Mouse (Mus musculus): ENCODE results near the gene Kcng1. TPM values are rescaled to one million over a fixed set of nuclear protein-coding genes. Genes with fewer than 3 reads are reported as not detected.

Kcng1 gene
- total and polyA plus RNA-seq, 3 experiments, result not detected

GRCm38 (mm10) chr2:168289016-168289415 is 7.5 kb upstream of the Kcng1 start:
- no peak overlapping the region for H3K4me3 ChIP-seq (ENCODE audit: control insufficient read depth in 1 of 2, insufficient read depth in 1 of 2, low read depth in 2 of 2, low read length in 2 of 2)
- no peaks in the 10 kb centered on the region; a peak in 1 of 4 replicates for H3K27me3 ChIP-seq (ENCODE audit: control insufficient read depth in 1 of 2, insufficient read depth in 2 of 2, low read length in 2 of 2)
- H3K79me2 ChIP-seq (ENCODE audit: control insufficient read depth, insufficient read depth, low read length, poor library complexity), result no peaks in the 10 kb centered on the region
- DNase-seq (ENCODE audit: low read depth, low spot score), result no peak
- H3K36me3 ChIP-seq (ENCODE audit: control insufficient read depth in 1 of 2, insufficient read depth in 2 of 2, low read length in 2 of 2), result no peaks in the 10 kb centered on the region
- no peak overlapping the region for H3K9ac ChIP-seq (ENCODE audit: control insufficient read depth, low read depth, low read length, poor library complexity, severe bottlenecking)
- H3K9me3 ChIP-seq (replicated peaks; ENCODE audit: insufficient read depth, low read length), result no peaks in the 10 kb centered on the region
- H3K27ac ChIP-seq (ENCODE audit: control insufficient read depth, low read depth, low read length), result no peak overlapping the region
- TF ChIP-seq TCF12 (IDR thresholded peaks at IDR 0.05; ENCODE audit: low read depth, low read length) (no peak), MYC (IDR thresholded peaks at IDR 0.05; ENCODE audit: low read depth, low read length) (no peak), SMC3 (IDR thresholded peaks at IDR 0.05; ENCODE audit: low read depth, low read length) (no peak), KAT2A (conservative IDR thresholded peaks at IDR 0.05; ENCODE audit: low read depth, low read length) (no peak), NRF1 (IDR thresholded peaks at IDR 0.05; ENCODE audit: insufficient read depth, low read depth, low read length, poor library complexity, severe bottlenecking) (no peak), ZC3H11A (IDR thresholded peaks at IDR 0.05; ENCODE audit: low read depth, low read length) (no peak), NELFE (IDR thresholded peaks at IDR 0.05; ENCODE audit: low read depth, low read length) (no peak), JUND (IDR thresholded peaks at IDR 0.05; ENCODE audit: low read depth, low read length) (no peak), BHLHE40 (IDR thresholded peaks at IDR 0.05; ENCODE audit: borderline replicate concordance, low read depth, low read length) (no peak), MAFK (IDR thresholded peaks at IDR 0.05; ENCODE audit: borderline replicate concordance, low read depth, low read length) (no peak), ZKSCAN1 (IDR thresholded peaks at IDR 0.05; ENCODE audit: low read depth, low read length) (no peak), ZNF384 (IDR thresholded peaks at IDR 0.05; ENCODE audit: low read depth, low read length) (no peak), CHD2 (IDR thresholded peaks at IDR 0.05; ENCODE audit: low read length) (no peak)
- H3K4me1 ChIP-seq (ENCODE audit: control insufficient read depth in 1 of 2, insufficient read depth in 2 of 2, low read length in 2 of 2), result no peaks in the 10 kb centered on the region

- H3K9ac ChIP-seq (ENCODE audit: control insufficient read depth, low read depth, low read length, poor library complexity, severe bottlenecking), result no peak overlapping the region
- H3K79me2 ChIP-seq (ENCODE audit: control insufficient read depth, insufficient read depth, low read length, poor library complexity), result no peaks in the 10 kb centered on the region
- H3K4me1 ChIP-seq (ENCODE audit: control insufficient read depth in 1 of 2, insufficient read depth in 2 of 2, low read length in 2 of 2), result no peaks in the 10 kb centered on the region
- H3K36me3 ChIP-seq (ENCODE audit: control insufficient read depth in 1 of 2, insufficient read depth in 2 of 2, low read length in 2 of 2), result no peaks in the 10 kb centered on the region
- H3K9me3 ChIP-seq (replicated peaks; ENCODE audit: insufficient read depth, low read length), result no peaks in the 10 kb centered on the region
- no peak overlapping the region for H3K4me3 ChIP-seq (ENCODE audit: control insufficient read depth in 1 of 2, insufficient read depth in 1 of 2, low read depth in 2 of 2, low read length in 2 of 2)
- no peaks in the 10 kb centered on the region; a peak in 1 of 4 replicates for H3K27me3 ChIP-seq (ENCODE audit: control insufficient read depth in 1 of 2, insufficient read depth in 2 of 2, low read length in 2 of 2)
- H3K27ac ChIP-seq (ENCODE audit: control insufficient read depth, low read depth, low read length), result no peak overlapping the region
- no peak for DNase-seq (ENCODE audit: low read depth, low spot score)
- TF ChIP-seq SIN3A (IDR thresholded peaks at IDR 0.05; ENCODE audit: low read length) (no peak), CHD2 (IDR thresholded peaks at IDR 0.05; ENCODE audit: low read length) (no peak), MAX (IDR thresholded peaks at IDR 0.05; ENCODE audit: low read length) (no peak)
Observed at GRCm38 (mm10) chr2:168286987-168287386, 5.5 kb upstream of the Kcng1 start.

- Histone ChIP-seq H3K9me3 (replicated peaks; ENCODE audit: insufficient read depth, low read length) (no peaks in the 10 kb centered on the region), H3K9ac (ENCODE audit: control insufficient read depth, low read depth, low read length, poor library complexity, severe bottlenecking) (no peak overlapping the region), H3K4me3 (ENCODE audit: control insufficient read depth in 1 of 2, insufficient read depth in 1 of 2, low read depth in 2 of 2, low read length in 2 of 2) (no peak overlapping the region), H3K79me2 (ENCODE audit: control insufficient read depth, insufficient read depth, low read length, poor library complexity) (no peaks in the 10 kb centered on the region), H3K27ac (ENCODE audit: control insufficient read depth, low read depth, low read length) (no peak overlapping the region), H3K36me3 (ENCODE audit: control insufficient read depth in 1 of 2, insufficient read depth in 2 of 2, low read length in 2 of 2) (no peaks in the 10 kb centered on the region), H3K27me3 (ENCODE audit: control insufficient read depth in 1 of 2, insufficient read depth in 2 of 2, low read length in 2 of 2) (no peaks in the 10 kb centered on the region; a peak in 1 of 4 replicates), H3K4me1 (ENCODE audit: control insufficient read depth in 1 of 2, insufficient read depth in 2 of 2, low read length in 2 of 2) (no peaks in the 10 kb centered on the region)
- DNase-seq (ENCODE audit: low read depth, low spot score), result no peak
- TF ChIP-seq POLR2AphosphoS5 (IDR thresholded peaks at IDR 0.05; ENCODE audit: borderline replicate concordance, low read depth, low read length), result no peak
- no peak for TF ChIP-seq MXI1 (IDR thresholded peaks at IDR 0.05; ENCODE audit: low read depth, low read length)
- TF ChIP-seq MYB (IDR thresholded peaks at IDR 0.05; ENCODE audit: low read depth, low read length), result no peak
- TF ChIP-seq BHLHE40 (IDR thresholded peaks at IDR 0.05; ENCODE audit: borderline replicate concordance, low read depth, low read length), result no peak
- TF ChIP-seq TBP (IDR thresholded peaks at IDR 0.05; ENCODE audit: low read depth, low read length), result no peak
- TF ChIP-seq ZKSCAN1 (IDR thresholded peaks at IDR 0.05; ENCODE audit: low read depth, low read length), result no peak
- TF ChIP-seq NRF1 (IDR thresholded peaks at IDR 0.05; ENCODE audit: insufficient read depth, low read depth, low read length, poor library complexity, severe bottlenecking), result no peak
- TF ChIP-seq ELF1 (IDR thresholded peaks at IDR 0.05; ENCODE audit: low read depth, low read length), result no peak
- no peak for TF ChIP-seq USF2 (IDR thresholded peaks at IDR 0.05; ENCODE audit: borderline replicate concordance in 1 of 2, insufficient read depth in 1 of 2, low read depth in 1 of 2, low read length in 2 of 2)
- TF ChIP-seq ZC3H11A (IDR thresholded peaks at IDR 0.05; ENCODE audit: low read depth, low read length), result no peak
- no peak for TF ChIP-seq GABPA (IDR thresholded peaks at IDR 0.05; ENCODE audit: low read depth, low read length)
- no peak for TF ChIP-seq E2F4 (IDR thresholded peaks at IDR 0.05; ENCODE audit: borderline replicate concordance, low read depth, low read length)
- TF ChIP-seq RCOR1 (IDR thresholded peaks at IDR 0.05; ENCODE audit: low read depth, low read length), result no peak
- no peak for TF ChIP-seq SMC3 (IDR thresholded peaks at IDR 0.05; ENCODE audit: low read depth, low read length)
- TF ChIP-seq MYC (IDR thresholded peaks at IDR 0.05; ENCODE audit: low read depth, low read length), result no peak
- TF ChIP-seq HCFC1 (IDR thresholded peaks at IDR 0.05; ENCODE audit: low read depth, low read length), result no peak
Observed at GRCm38 (mm10) chr2:168285143-168285542, 3.6 kb upstream of the Kcng1 start.
